Mouse (Mus musculus) hindbrain, embryonic 11.5 days (tissue): ENCODE measurements around the gene Sbk1. TPM values are rescaled to one million over a fixed set of nuclear protein-coding genes. Genes with fewer than 3 reads are reported as not detected.
A peak's percentile ranks its signal among the peaks of the same experiment; 100 is the strongest.
"Not testable (repeated sequence)": the region's sequence is repeated elsewhere in the genome, so short reads cannot be mapped to it uniquely, and the experiment has no call there.

Experiments used
- ATAC-seq: fragments of 200-750 bp; cut with Nextera tagmentation; 2 replicates; pipeline ENCODE4 v1.8.0; 2017; ENCODE audit warnings: mild to moderate bottlenecking, moderate TSS enrichment, moderate library complexity; ENCODE audit not compliant: low FRiP score
- DNase-seq: peaks from one replicate; pipeline ENCODE4 v3.0.0-alpha.2; 2015; ENCODE audit warnings: low spot score
- H3K27ac ChIP-seq: fragments of 300-500 bp; sonication (generic); 2 replicates; pipeline ENCODE4 v1.5.1; 2014; ENCODE audit warnings: mild to moderate bottlenecking, low read depth, low read length
- H3K27me3 ChIP-seq: fragments of 300-500 bp; sonication (generic); 2 replicates; pipeline ENCODE4 v1.6.1; 2014; ENCODE audit warnings: mild to moderate bottlenecking, low read length, moderate library complexity, mixed read lengths; ENCODE audit not compliant: control insufficient read depth, insufficient read depth
- H3K36me3 ChIP-seq: fragments of 300-500 bp; sonication (generic); 2 replicates; pipeline ENCODE4 v1.6.1; 2014; ENCODE audit warnings: mild to moderate bottlenecking, low read length, moderate library complexity, mixed read lengths; ENCODE audit not compliant: control insufficient read depth, insufficient read depth
- H3K4me1 ChIP-seq: fragments of 300-500 bp; sonication (generic); replicated peaks from 2 replicates; pipeline ENCODE4 v1.6.1; 2014; ENCODE audit warnings: low read length, mixed read lengths; ENCODE audit not compliant: control insufficient read depth, insufficient read depth
- H3K4me2 ChIP-seq: fragments of 300-500 bp; sonication (generic); replicated peaks from 2 replicates; pipeline ENCODE4 v1.6.1; 2014; ENCODE audit warnings: mild to moderate bottlenecking, low read depth, low read length
- H3K4me3 ChIP-seq: fragments of 300-500 bp; sonication (generic); 2 replicates; pipeline ENCODE4 v1.5.1; 2014; ENCODE audit warnings: low read depth, low read length
- H3K9ac ChIP-seq: fragments of 300-500 bp; sonication (generic); 2 replicates; pipeline ENCODE4 v1.6.1; 2014; ENCODE audit warnings: low read depth, low read length
- H3K9me3 ChIP-seq: fragments of 300-500 bp; sonication (generic); 2 replicates; pipeline ENCODE4 v1.6.1; 2016; ENCODE audit warnings: low read length; ENCODE audit not compliant: control insufficient read depth
- WGBS: fragments of 180-500 bp; shearing (Covaris S2); extraction: QIAGEN DNeasy Blood & Tissue Kit; methylation state at CpG from one replicate; pipeline ENCODE4 v1.1.7; 2014; 5-methylcytosine and 5-hydroxymethylcytosine counted together
- polyA plus RNA-seq: library from polyadenylated mRNA; unstranded; fragments of >200 nt; fragmentation: Nextera tagmentation; extraction: Ambion mirVana; gene quantifications from 2 replicates; pipeline ENCODE4 v1.2.1, GENCODE M21; 2014

Gene Sbk1
- polyA plus RNA-seq, 1 experiment from 2014 or later: 137 TPM

- H3K4me2 ChIP-seq, H3K4me1 ChIP-seq, H3K9ac ChIP-seq, ATAC-seq, H3K36me3 ChIP-seq, H3K27me3 ChIP-seq, H3K9me3 ChIP-seq, DNase-seq, H3K4me3 ChIP-seq, H3K27ac ChIP-seq: not testable (repeated sequence)
- 85% methylated on average over 5 of the region's 5 CpGs for WGBS
Measured at GRCm38 (mm10) chr7:126301831-126302230, 29.4 kb downstream of the Sbk1 start.

DNA sequence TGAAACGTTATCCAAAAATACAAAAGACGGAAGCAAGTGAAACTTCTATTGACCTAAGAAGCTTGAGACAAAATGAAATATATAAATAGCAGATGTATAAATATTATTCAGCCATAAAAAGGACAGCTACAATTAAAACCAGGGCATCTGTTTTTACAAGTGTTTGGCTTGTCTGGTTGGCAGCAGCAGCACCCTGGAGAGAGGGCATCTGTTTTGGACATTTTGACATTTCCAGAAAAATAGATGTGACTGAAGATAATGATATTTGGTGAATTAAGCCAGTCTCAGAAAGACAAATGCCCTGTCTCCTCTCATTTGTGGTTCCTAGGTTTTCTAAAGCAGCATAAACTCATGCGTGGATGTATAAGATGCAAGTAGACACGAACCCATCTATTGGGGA is 39.4 kb downstream of the Sbk1 start:
- no peak for DNase-seq
- Histone ChIP-seq H3K27me3 (no peaks in the 10 kb centered on the region), H3K4me1 (no peaks in the 10 kb centered on the region), H3K27ac (no peak overlapping the region), H3K9ac (no peak overlapping the region), H3K9me3 (no peaks in the 10 kb centered on the region), H3K4me2 (no peak overlapping the region), H3K36me3 (no peaks in the 10 kb centered on the region), H3K4me3 (no peak overlapping the region)
- no peak for ATAC-seq
- WGBS: 89% methylated on average over 4 of the region's 4 CpGs

DNA sequence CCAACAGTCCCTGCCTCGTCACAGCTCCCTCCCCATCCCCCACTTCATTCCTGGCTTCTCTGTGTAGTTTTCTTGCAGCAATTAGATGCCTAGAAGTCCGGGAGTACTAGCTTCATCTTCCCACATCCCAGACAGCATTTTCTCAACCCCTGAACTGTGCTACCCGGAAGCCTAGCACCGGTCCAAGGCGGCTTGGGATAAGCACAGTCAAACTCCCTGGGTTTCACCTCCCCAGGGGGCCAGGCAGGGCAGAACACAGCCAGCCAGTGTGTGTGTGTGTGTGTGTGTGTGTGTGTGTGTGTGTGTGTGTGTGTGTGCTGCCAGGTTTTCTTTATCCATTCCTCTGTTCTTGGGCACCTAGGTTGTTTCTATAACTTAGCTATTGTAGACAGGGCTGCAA is 40.9 kb downstream of the Sbk1 start:
- no peak overlapping the region for H3K4me2 ChIP-seq
- no peak overlapping the region for H3K9ac ChIP-seq
- H3K9me3 ChIP-seq: no peaks in the 10 kb centered on the region
- 43% methylated on average over 5 of the region's 5 CpGs for WGBS
- H3K4me3 ChIP-seq: no peak overlapping the region
- H3K4me1 ChIP-seq: no peaks in the 10 kb centered on the region
- no peaks in the 10 kb centered on the region for H3K36me3 ChIP-seq
- no peak for DNase-seq
- ATAC-seq: no peak
- H3K27ac ChIP-seq: no peak overlapping the region
- no peaks in the 10 kb centered on the region for H3K27me3 ChIP-seq

DNA sequence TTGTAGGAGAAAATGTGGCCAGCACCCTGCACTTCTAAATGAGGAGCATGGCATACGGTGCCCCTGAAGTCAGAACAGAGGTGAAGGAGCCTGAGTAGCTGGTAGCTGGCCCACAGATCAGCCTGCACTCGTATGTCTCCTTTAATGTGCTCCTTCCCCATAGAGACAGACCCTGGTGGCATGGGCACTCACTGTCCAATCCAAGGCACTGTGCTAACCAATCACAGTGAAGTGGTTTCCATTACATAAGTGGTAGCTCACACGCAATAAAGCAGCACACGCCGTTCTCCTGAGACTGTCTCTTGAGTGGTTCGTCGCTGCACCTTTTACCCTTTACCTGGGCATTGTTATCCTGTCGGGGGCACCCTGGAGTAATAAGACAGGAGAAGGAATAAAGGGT is 41.9 kb downstream of the Sbk1 start:
- no peaks in the 10 kb centered on the region for H3K9me3 ChIP-seq
- H3K4me1 ChIP-seq: no peaks in the 10 kb centered on the region
- no peak for ATAC-seq
- no peaks in the 10 kb centered on the region for H3K27me3 ChIP-seq
- H3K4me3 ChIP-seq: no peak overlapping the region
- 84% methylated on average over 8 of the region's 8 CpGs for WGBS
- H3K27ac ChIP-seq: no peak overlapping the region
- no peak overlapping the region for H3K4me2 ChIP-seq
- no peak overlapping the region for H3K9ac ChIP-seq
- no peaks in the 10 kb centered on the region for H3K36me3 ChIP-seq
- no peak for DNase-seq

- Histone ChIP-seq H3K4me2 (no peak overlapping the region), H3K4me3 (no peak overlapping the region), H3K9me3 (no peaks in the 10 kb centered on the region), H3K27me3 (no peaks in the 10 kb centered on the region), H3K4me1 (no peaks in the 10 kb centered on the region), H3K27ac (no peak overlapping the region), H3K9ac (no peak overlapping the region), H3K36me3 (no peaks in the 10 kb centered on the region)
- 11% methylated on average over 11 of the region's 11 CpGs for WGBS
- peak; percentile 89 for DNase-seq
- no peak for ATAC-seq
Measured at GRCm38 (mm10) chr7:126323729-126324128, 51.3 kb downstream of the Sbk1 start.

DNA sequence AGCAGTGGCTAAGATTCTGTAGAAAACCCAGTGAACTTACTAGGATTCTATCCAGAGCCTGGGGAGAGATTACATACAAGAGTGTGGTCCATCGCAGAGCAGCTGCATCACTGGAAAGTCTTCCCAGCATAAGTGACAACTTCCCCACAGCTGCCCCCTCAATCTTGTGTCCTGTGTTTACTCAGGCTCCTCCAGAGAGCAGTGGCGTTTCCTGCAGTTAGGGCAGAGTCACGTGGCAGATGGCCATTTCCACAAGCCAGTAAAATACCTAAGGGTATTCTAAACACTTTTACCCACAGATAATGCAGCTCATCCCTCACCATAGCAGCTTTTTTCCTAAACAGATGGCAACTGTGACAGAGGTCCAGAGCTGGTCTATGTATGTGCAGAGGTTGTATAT is 52.4 kb downstream of the Sbk1 start:
- Histone ChIP-seq H3K4me3 (no peak overlapping the region), H3K4me2 (no peak overlapping the region), H3K9me3 (no peaks in the 10 kb centered on the region), H3K4me1 (no peaks in the 10 kb centered on the region), H3K9ac (no peak overlapping the region), H3K36me3 (no peaks in the 10 kb centered on the region), H3K27me3 (no peaks in the 10 kb centered on the region), H3K27ac (no peak overlapping the region)
- WGBS: 45% methylated on average over 3 of the region's 3 CpGs
- ATAC-seq: no peak
- no peak for DNase-seq

DNA sequence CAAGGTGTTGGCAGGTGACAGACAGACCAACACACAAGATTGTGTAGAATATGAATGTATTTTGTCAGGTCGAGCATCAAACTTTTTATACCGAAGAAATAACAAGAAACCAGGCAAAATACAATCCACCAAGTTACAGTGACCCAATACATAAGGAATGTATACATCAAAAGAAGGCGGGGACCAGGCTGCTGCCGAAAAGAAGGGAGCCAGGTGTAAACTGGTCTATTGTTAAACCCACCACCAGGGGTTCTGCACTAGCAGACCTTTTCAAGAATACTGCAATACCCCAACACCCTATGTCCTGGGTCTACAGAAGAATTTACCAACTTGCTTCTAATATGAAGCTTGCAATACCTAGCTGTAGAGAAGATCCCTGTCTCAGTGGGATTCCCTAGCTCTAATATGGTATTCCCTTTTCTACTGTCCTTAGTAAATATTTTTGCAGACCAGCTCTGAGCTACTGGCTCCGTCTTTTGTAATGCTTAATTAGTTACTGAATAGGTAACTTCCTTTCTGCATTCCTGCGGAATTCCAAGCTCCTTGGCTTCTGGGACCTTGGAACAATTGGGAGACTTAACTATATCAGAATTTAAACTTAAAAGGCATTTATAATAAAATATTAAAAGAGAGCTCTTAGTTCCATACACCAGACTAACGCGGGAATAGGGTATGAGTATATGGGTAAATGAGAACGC is 53.3 kb downstream of the Sbk1 start:
- not testable (repeated sequence) for H3K27me3 ChIP-seq, H3K36me3 ChIP-seq, H3K27ac ChIP-seq, H3K9me3 ChIP-seq, ATAC-seq, H3K4me2 ChIP-seq, H3K4me3 ChIP-seq, DNase-seq, H3K4me1 ChIP-seq, H3K9ac ChIP-seq
- WGBS: 23% methylated on average over 9 of the region's 9 CpGs

DNA sequence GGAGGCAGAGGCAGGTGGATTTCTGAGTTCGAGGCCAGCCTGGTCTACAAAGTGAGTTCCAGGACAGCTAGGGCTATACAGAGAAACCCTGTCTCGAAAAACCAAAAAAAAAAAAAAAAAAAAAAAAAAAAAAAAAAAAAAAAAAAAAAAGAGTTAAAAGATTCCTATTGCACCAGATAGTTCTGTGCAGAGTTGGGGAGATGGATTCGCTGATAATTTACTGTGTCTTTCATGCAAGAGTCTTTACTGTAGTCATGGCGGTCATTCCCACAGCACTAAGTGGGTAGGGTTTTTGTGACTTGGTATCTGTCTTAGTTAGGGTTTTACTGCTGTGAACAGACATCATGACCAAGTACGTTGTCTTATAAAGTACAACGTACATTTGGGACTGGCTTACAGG is 56.4 kb downstream of the Sbk1 start:
- H3K4me1 ChIP-seq, H3K36me3 ChIP-seq, H3K27ac ChIP-seq, H3K4me3 ChIP-seq, H3K9ac ChIP-seq, DNase-seq, H3K27me3 ChIP-seq, H3K4me2 ChIP-seq, ATAC-seq, H3K9me3 ChIP-seq: not testable (repeated sequence)
- WGBS: 94% methylated on average over 4 of the region's 6 CpGs

GRCm38 (mm10) chr7:126329907-126330645 is 57.7 kb downstream of the Sbk1 start:
- 86% methylated on average over 9 of the region's 9 CpGs for WGBS

More at GRCm38 (mm10) chr7:126329907-126330645, 57.7 kb downstream of the Sbk1 start:
- Histone ChIP-seq H3K36me3 (no peaks in the 10 kb centered on the region), H3K27ac (no peak overlapping the region), H3K27me3 (no peaks in the 10 kb centered on the region), H3K4me3 (no peak overlapping the region), H3K4me2 (no peak overlapping the region), H3K9me3 (no peaks in the 10 kb centered on the region), H3K4me1 (no peaks in the 10 kb centered on the region), H3K9ac (no peak overlapping the region)
- no peak for DNase-seq
- no peak for ATAC-seq
